Mouse (Mus musculus): ENCODE measurements around the gene Atf7.

GRCm38 (mm10) chr15:102510110-102510509 is 115.2 kb downstream of the Atf7 start:
- TF ChIP-seq CTCF (conservative IDR thresholded peaks at IDR 0.05; ENCODE audit: low read length) (no peak), POU5F1 (IDR thresholded peaks at IDR 0.05; ENCODE audit: borderline replicate concordance, low read length) (no peak)

Data from E14TG2a.4 (cell line).